Mouse (Mus musculus): ENCODE measurements around the gene Wdr64.

The Wdr64 gene

DNA sequence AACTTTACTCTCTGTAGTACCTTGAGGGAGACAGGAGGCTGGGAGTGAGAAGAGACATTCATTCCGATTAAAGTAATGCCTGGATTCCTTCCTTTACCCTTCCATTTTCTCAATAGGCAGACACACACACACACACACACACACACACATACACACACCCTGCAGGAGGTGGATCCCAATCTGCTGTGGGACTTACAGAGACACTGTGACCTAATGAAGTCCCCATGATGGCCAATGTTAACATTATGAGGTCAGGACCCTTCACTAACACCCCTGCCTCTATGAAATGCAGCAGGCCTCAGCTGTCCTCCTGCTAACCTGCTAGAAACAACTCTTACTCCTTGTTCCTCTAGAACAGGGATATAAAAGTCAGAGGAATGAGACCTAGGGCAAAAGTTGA lies at the start of gene Wdr64:
Gene Wdr64, plus strand, starts transcription at position 301 of the 400 bp plus-strand sequence.
- in situ Hi-C loops (cut with MseI, MboI), result no loop called here

DNA sequence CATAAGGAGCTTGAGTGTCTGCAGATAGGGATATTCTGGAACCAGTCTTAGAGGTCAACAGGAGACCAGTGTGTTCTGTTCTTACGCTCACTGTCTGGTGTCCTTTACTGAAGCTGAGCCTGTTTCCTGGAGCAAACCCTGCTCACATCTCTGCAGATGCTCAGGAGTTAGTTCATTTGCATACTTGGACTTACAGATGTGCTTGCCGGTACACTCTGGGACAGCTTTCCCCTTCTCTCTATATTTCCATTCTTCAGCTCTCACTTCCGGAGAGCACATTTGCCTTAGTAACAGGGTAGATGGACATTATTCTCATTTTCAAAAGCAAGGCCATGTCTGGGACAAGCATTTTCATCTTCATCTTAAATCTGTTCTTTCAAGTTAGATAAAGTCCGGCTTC lies 49.8 kb upstream of the Wdr64 start:
- in situ Hi-C loops (cut with MseI, MboI), result no loop called here

DNA sequence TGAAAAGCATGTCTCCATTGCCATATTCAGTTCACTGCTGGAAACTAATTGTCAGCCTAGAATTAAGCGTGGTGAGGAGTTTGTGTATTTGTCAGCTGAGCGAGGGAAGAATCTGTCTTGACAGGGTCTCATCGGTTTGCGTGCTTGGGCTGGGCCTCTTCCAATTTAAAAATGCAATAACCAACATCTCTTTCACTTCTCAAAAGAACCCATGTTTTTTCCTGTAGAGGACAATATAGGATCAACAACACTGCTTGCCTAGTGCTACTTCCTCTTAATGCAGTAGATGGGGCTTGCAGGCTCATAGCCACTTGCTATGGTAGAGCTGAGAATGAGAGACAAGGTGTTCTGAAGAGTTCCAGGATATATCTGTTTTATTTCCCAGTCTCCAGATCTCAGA lies 38.5 kb upstream of the Wdr64 start:
- in situ Hi-C loops (cut with MseI, MboI), result no loop called here

DNA sequence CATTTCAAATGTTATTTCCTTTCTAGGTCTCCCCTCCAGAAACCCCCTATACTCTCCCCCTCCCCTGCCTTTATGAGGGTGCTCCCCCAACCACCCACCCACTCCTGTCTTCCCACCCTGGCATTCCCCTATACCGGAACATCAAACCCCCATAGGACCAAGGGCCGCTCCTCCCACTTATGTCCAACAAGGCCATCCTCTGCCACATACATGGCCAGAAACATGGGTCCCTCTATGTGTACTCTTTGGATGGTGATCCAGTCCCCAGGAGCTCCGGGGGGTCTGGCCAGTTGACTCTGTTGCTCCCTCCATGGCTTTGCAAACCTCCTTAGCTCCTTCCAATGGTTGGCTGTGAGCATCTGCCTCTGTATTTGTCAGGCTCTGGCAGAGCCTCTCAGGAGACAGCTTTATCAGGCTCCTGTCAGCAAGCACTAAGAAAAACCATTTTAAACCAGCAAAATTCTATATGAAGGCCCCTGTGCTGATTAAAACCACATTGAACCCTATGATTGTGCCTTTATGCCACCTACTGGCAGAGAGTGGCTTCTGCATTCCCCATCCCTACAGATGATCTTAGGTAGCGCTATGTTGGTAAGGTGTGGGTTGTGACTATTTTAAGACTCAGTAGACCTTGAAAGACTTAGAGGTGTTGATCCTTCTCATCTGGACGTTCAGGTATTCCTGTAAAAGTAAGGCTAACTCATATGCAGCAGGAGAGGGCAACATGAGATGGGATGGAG lies 29.6 kb upstream of the Wdr64 start:
- in situ Hi-C loops (cut with MseI, MboI), result no loop called here

DNA sequence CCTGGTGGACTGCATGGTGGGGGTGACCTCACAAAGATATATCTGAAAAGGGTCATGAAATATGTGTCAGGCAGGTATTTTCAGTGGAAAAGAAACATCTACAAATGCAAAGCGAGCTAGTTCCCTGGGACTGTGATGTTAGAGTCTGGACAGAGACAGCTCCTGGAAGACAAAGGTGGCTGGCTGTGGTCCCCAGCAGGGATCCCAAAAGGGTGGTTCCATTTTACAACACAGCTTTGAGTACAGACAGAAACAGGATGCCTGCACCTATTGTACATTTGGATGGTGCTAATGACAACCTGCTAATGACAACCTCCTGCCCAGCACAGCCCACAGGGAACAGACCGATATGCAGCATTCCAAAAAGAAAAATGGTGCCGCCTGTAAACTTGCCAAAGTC lies 28.9 kb upstream of the Wdr64 start:
- in situ Hi-C loops (cut with MseI, MboI), result no loop called here

DNA sequence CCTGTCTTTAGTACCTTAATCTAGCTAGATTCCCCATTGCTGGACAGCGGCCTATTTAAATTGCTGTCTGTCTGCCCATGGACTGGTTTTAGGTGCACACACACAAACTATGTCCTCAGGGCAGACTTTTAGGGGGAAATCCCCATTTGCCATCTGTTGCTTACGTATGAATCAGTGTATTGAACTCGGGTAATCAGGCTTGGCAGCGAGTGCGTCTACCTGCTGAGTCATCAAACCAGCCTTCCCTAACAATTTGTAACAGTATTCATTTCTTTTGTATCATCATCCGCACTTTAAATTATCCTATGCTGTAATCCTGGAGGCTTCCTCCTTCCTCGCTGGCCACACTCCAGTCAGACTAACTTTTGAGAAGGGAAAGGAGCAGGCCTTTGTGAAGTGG lies 28.4 kb upstream of the Wdr64 start:
- in situ Hi-C loops (cut with MseI, MboI), result no loop called here

DNA sequence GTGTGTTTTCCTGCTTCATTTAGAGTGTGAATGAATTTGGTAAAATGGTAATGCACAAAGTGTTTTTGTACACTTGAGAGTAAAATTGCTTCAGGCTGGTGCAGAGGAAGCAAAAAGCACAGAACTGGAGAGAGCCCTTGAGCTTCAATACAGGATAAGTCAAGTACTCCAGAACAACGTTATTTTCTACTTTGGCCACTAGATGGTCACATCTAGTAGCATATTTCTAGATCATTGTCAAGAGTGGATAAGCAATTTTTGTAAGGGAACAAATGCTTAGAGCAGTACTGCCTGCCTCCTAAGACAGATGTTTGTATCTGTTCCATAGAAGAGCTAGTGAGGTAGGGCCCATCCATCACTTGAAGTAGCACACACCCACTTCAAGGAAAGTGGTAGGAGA lies 26.8 kb upstream of the Wdr64 start:
- in situ Hi-C loops (cut with MseI, MboI), result no loop called here

DNA sequence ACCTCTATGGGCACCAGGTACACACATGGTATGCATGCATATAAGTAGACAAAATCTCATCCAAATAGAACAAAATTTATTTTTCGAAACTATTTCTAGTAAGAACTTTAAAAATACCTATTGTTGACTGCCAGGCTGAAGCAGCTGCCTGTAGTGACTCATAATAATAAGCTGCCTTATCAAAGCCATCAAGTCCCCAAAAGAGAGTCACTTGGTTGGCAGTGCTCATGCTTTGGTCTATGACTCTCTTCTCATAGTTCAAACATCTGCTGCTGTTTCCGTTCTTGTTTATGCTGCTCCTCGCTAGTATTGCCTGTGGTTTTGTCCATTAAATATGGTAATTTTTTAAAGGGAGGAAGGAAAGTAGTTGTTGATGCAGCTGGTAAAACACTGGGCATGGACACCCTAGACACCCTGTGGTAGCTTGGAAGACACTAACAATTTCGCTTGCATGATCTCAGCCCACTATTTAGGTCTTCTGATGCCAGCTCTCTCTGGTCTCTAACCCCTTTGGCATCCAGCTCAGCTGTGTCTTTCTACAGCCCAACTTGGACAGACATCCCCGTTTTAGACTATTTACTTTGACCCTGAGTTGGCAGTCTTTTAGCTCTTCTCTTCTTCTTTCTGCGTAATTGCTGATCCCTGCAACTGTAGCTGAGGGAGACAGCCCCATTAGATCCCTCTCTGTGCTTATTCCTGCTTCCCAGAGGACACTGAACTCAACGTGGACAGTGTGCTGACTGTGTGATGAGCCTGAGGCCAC lies 24.6 kb upstream of the Wdr64 start:
- in situ Hi-C loops (cut with MseI, MboI), result no loop called here

DNA sequence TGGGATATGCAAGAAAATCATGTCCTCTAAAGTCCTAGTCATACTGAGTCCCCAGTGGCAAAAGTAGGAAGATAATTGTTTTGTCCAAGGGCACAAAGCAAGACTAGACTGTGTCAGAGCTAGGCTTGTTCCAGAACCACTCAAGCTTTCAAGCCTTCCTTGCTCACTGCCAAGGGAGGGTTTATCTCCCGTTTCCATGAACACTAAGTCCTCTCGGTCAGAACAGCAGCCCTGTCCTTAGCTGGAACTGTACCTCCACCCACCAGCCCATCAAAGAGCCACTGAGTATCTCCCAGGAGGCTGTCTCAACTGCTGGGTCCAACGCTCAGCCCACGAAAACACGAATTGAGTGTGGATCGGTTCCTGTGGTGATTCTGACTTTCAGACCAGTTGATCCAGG lies 23.3 kb upstream of the Wdr64 start:
- in situ Hi-C loops (cut with MseI, MboI), result no loop called here

DNA sequence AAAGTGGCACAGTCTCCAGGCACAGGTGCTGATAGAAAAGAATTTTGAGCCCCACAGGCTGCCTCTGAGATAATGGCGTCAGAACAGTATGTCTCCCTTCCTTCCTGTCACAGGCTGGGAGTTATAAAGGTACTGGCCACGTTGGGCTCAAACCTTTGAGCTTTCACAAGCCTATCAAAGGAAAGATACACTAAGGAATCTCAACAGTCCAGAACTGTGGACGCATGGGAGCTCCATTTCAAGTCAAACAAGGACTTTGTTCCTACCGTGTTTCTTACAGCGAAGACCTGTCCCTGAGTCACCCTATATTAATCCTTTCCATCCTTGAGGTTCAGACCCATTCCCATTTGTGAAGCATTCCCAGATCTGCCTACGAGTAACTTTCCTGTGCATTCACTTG lies 20.9 kb upstream of the Wdr64 start:
- in situ Hi-C loops (cut with MseI, MboI), result no loop called here

DNA sequence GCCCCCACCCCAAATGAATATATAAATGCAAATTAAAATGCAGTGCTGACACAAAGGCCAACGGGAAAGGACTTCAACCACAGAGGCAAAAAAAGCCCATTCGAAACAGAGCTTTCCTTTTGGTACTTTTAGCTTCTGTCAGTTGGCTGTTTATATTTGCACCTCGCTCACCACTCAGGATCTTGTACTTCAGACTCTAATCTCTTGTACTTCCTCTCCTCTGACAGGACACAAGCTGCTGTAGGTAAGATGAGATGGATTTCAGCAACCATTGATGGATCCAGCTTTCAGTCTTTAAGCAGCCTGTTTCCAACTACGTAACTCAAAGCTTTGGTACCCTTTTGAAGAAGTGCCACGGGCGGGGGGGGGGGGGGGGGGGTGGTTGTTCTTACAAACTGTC lies 17.4 kb upstream of the Wdr64 start:
- in situ Hi-C loops (cut with MseI, MboI), result no loop called here

DNA sequence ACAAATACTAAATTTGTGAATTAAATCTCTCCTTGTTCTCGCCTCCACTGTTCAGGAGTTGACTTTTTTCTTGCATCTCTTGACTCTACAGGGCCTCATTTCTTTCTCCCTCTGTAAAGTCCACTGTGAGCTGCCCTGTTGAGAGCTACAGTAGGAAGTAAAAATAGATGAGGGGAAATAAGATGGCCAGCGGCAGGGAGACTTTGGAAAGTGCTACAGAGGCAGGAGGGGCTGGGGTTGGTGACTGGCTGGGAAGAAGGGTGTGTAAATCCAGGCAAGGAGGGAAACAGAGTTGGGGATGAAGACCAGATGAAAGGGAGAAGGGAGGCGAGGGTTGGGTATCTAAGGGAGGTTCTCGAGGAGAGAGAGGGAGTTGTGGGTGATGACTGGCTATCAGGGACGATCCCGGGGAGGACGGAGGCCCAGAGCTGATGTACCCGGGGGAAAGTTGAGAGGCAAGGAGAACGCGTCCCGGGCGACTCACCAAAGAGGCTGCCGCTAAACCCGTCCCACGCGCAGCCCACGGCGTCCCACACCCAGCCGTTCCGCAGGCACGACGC lies 6.6 kb upstream of the Wdr64 start:
- in situ Hi-C loops (cut with MseI, MboI), result no loop called here

DNA sequence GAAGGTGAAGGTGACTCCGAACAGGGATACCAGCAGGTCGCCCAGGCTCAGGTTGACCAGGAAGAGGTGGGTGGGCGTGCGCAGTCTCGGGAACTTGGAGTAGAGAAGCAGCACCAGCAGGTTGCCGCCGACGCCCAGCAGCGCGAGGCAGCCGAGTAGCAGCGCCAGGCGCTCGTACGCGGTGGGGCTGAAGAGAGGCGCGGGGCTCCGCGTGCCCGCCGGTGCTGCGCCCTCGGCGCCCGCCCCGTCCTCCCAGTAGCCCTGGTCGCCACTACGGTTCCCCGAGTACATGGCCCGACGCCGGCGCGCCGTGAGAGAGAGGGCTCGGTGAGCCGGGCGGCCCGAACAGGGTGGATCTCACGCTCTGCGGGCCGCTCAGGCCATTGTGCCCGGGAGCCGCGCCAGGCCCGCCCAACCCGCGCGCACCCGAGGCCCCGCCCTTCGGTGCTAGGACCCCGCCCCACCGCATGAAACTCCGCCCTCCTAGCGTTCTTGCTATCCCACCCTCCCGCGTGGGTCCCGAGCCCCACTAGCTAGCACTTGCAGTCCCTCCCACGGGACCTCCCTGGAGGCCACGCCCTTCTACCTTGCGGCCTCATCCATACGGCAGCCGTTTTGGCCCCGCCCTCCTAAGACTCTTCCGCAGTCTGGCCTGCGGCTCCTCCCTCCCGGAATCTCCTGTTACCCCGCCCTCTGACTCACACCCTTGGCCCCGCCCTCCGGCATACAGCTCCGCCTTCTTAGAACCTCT lies 6.0 kb upstream of the Wdr64 start, which contains the start of the genes Opn3 and Chml:
Gene Opn3, minus strand, starts transcription at position 531 of the 751 bp plus-strand sequence.
Gene Chml, minus strand, starts transcription at position 656 of the 751 bp plus-strand sequence.
- in situ Hi-C loops (cut with MseI, MboI), result no loop called here

DNA sequence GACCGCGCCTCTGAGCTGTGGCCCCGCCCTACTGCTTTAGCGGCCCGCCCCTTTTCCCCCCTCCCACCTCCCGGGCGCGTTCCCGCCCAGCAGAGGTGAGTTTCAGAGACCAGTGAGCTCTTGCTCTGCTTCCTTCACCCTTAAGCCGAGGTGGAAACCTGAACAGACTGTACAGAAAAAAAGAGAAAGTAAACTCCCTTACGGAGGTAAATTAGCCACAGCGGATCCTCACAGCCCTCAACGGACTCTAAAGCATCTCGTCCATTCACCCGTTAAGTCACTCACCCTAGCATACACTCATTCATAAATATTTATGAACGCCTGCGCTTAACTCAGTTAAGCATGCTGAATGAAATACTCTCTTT lies 5.4 kb upstream of the Wdr64 start:
- in situ Hi-C loops (cut with MseI, MboI), result no loop called here

DNA sequence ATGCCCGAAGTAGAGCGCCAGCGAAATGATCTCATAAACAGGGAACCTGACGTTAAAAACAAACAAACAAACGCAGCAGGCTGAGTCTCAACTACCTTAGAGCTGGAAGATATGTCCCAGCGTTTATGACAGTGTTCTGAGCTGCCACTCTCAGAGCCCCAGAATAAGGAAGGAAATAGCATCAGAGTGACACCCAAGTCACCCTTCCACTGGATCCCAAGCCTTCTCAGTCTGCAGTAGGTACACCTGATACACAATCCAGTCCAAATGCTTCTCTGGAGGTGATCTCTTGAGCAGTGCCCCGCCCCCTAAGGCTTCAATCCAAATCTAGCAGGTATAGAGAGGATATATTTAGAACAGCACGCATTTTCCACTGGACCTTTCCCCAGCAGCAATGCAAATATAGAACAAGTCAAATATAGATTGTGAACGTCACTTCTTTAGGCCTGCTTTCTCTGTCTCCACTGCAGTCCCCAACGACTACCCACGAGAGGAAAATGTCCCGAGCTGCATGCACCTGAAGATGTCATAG lies 4.9 kb upstream of the Wdr64 start:
- in situ Hi-C loops (cut with MseI, MboI), result no loop called here

DNA sequence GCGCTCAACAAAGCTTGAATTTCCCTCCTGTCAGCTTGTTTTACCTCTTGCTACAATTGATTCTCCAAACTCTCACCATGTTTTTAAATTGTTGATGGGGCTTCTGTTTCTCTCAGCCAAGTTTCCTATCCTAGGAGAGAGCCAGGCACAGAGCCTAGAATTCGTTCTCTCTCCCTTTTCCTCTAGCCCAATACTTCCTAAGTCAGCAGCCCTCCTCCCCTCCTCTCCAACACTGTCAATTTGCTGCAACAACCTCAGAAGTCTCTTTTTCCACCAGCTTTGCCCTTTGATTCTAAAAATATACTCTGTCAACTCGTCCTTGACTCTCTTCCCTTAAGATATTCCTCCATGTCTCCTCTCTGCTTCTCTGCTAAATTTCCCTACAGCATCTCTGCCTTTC lies 982 bp downstream of the Wdr64 start:
- in situ Hi-C loops (cut with MseI, MboI), result no loop called here

DNA sequence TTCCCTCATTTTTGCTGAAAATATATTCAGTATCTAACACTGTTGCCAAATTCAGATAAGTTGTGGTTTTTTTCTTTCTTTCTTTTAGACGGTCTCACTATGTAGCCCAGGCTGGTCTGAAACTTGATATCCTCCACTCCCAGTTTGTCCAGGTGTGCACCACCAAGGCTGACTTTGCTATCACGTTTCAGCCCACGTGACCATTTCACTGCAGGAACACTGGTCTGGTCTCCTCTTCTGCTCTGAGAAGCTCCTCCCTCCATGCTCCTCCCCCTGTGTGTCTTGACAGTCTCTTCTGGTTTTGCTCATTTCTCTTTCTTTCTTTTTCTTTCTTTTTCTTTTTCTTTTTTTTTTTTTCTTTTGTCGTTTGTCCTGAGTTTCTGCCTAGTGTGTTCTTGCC lies 1.4 kb downstream of the Wdr64 start:
- in situ Hi-C loops (cut with MseI, MboI), result no loop called here

DNA sequence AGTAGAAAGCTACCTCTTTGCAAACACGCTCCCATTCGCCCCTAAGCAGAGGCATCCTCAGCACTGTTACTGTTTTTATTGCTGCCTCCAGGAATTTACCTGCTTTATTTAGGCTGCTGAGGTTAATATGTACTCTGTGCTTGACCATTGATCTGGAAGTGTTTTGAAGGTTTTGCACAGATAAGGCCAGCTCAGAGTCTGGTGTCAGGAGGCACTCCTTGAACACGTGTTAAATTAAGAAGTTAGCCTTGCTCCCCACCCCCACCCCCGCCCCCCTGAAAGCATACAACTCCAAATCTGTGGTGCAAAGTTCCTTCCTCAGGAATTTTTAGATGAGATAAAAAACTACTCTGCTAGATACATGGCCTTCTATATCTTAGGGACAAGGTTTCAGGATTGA lies 2.8 kb downstream of the Wdr64 start:
- in situ Hi-C loops (cut with MseI, MboI), result no loop called here

DNA sequence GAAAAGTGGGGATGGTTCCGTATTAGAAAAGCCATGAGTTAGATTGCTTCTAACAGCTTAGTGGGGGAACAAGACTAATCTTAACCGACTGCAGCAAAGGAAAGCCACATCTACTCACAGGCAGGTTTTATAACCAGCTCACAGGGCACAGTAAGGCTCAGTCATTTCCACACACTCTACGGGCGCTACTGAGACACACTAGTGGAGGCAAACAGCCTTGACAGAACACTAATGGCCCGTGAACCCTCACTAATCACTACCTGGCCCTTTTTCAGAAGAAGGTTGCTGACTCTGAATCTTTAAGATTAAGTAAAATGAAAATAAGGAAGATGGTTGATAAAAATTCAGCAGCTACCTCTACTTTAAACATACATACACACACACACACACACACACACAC lies 9.2 kb downstream of the Wdr64 start:
- in situ Hi-C loops (cut with MseI, MboI), result no loop called here

DNA sequence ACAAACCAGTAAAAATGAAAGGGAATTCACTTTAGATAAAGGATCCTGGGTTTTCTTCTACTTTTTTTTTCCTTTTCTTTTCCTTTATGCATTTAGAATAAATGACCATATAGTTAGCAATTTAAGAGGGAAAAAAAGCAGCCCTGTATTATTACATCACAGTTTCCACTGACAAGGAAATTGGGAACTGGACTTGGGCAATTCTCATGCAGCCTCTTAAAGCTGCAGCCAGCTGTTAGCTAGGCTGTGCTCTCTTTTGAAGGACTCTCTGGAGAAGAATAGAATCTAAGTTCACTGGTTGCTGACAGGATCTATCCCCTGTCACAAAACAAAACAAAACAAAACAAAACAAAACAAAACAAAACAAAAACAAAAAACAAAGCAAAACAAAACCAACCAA lies 9.6 kb downstream of the Wdr64 start:
- in situ Hi-C loops (cut with MseI, MboI), result no loop called here

DNA sequence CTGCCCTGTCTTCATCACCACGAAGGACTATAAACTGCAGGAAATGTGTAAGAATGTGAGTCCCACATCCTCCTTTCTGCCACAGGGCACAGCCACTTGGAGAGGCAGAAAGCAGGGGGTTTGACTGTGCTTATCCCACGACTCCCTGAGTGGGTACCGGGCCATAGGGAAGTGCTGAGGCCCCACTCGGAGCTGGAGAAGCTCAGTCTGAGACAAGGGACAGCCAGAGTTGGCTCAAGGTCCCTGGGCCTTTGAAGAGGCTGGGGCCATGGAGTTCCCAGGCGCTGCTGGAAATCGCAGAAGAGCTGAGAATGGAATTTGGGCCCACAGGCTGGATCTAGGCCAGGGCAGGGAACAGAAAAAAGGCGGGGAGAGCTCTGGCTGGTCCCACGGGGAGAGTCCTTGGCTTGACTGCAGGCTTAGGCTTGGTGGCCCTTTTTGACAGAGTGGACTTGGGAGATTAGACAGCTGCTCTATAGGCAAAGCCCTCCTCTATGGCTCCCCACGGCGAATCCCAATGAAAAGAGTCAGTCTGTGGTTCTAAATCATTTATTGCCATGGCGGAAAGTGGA lies 14.0 kb downstream of the Wdr64 start:
- in situ Hi-C loops (cut with MseI, MboI), result no loop called here

DNA sequence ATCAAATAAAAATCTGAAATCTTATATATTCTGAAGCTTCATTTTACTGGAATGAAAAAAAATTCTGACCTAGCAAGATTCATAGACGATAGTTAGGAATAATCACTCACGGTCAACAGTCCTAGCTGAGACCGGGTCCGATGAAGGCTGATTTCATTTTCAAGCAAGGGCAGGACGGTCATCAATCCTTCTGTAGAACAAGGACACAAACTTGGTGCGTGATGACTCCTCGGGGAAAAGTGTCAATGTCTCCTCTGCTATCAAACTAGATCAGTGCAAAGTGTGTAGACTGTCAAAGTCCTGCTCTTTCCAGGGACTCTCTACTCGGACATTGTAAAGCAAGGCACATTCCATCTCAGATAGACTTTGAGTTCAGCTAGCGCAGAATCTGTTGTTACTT lies 18.4 kb downstream of the Wdr64 start:
- in situ Hi-C loops (cut with MseI, MboI), result no loop called here

Data from mouse trophoblast stem cell (cell line).